18 mouse cellular contexts compared by ENCODE assay signal in genomic region chr14:56302091-56302490, GRCm38 (mm10). TPM values are rescaled to one million over a fixed set of nuclear protein-coding genes. Genes with fewer than 3 reads are reported as not detected.
"Had no signal": no experiment of that assay in that cellular context is flagged by ENCODE, and none has a peak within 500 bp of the region (broad histone marks: within the 10 kb centered on the region; RNA-seq: fewer than 3 reads in every experiment).

No protein-coding gene starts in this region.

- H3K36me3 ChIP-seq: midbrain, embryonic 10.5 days; midbrain, embryonic 13.5 days; midbrain, embryonic 15.5 days; neural tube, embryonic 12.5 days had no signal

- ATAC-seq: midbrain, embryonic 13.5 days; midbrain, embryonic 15.5 days had no signal

- DNase-seq: lung, adult 18-20 months; lung, embryonic 14.5 days; lung, postnatal 10 days; lung, postnatal 4 days; retina, postnatal 1 day; right cerebral cortex, adult 18-20 months; right cerebral cortex, postnatal 25 days; right cerebral cortex, postnatal 4 days; spleen, adult 18-20 months; thymus, adult 18-20 months; thymus, postnatal 14 days; thymus, postnatal 36 days had no signal

- H3K27ac ChIP-seq: midbrain, embryonic 10.5 days; midbrain, embryonic 13.5 days; midbrain, embryonic 15.5 days; neural tube, embryonic 12.5 days had no signal

- H3K4me1 ChIP-seq: midbrain, embryonic 10.5 days; midbrain, embryonic 13.5 days; midbrain, embryonic 15.5 days; neural tube, embryonic 12.5 days had no signal

- H3K4me3 ChIP-seq: midbrain, embryonic 10.5 days; midbrain, embryonic 13.5 days; midbrain, embryonic 15.5 days; myocyte; neural tube, embryonic 12.5 days had no signal

- H3K9me3 ChIP-seq: midbrain, embryonic 10.5 days; midbrain, embryonic 13.5 days; midbrain, embryonic 15.5 days; neural tube, embryonic 12.5 days had no signal

- H3K27me3 ChIP-seq: midbrain, embryonic 15.5 days; neural tube, embryonic 12.5 days had no signal

- H3K4me2 ChIP-seq: lung, embryonic 14.5 days; midbrain, embryonic 13.5 days; midbrain, embryonic 15.5 days; neural tube, embryonic 12.5 days had no signal

- H3K9ac ChIP-seq: lung, embryonic 14.5 days; midbrain, embryonic 13.5 days; midbrain, embryonic 15.5 days; neural tube, embryonic 12.5 days had no signal

RNA-seq across cellular contexts. Expression of gene Gzmb, which starts 40.0 kb away (rescaled TPM):
- polyA plus RNA-seq: midbrain, embryonic 10.5 days; midbrain, embryonic 13.5 days; midbrain, embryonic 15.5 days; myocyte; neural tube, embryonic 12.5 days; neural tube, embryonic 14.5 days had no signal
